Mouse (Mus musculus) G1E-ER4 (cell line): ENCODE measurements at regions not wholly inside any gene's neighbourhood (a gene's known extent, or its start where the extent isn't known, plus 50 kb on each side); places are given as distances from the start of the nearest gene placed in this dataset.

Experiments used
- GATA1 ChIP-seq: IDR thresholded peaks from one replicate; pipeline ENCODE4 v1.8.0; 2012; ENCODE audit warnings: low read length, inconsistent platforms

GRCm38 (mm10) chr15:61160666-61161065 is 237.9 kb upstream of the A1bg start:
- no peak for TF ChIP-seq GATA1

GRCm38 (mm10) chr15:61159552-61159951 is 236.7 kb upstream of the A1bg start:
- TF ChIP-seq GATA1: no peak

- TF ChIP-seq GATA1: no peak
These were observed 235.3 kb upstream of the A1bg start for GRCm38 (mm10) chr15:61158041-61158545.

- TF ChIP-seq GATA1: no peak
These were observed 234.7 kb upstream of the A1bg start for GRCm38 (mm10) chr15:61157543-61157942.

- no peak for TF ChIP-seq GATA1
These were observed 232.7 kb upstream of the A1bg start for GRCm38 (mm10) chr15:61155530-61155929.

- no peak for TF ChIP-seq GATA1
These were observed 231.4 kb upstream of the A1bg start for GRCm38 (mm10) chr15:61154166-61154565.

GRCm38 (mm10) chr15:61142851-61143250 is 220.0 kb upstream of the A1bg start:
- no peak for TF ChIP-seq GATA1

- TF ChIP-seq GATA1: no peak
These were observed 216.3 kb upstream of the A1bg start for GRCm38 (mm10) chr15:61139151-61139550.

- no peak for TF ChIP-seq GATA1
These were observed 214.0 kb upstream of the A1bg start for GRCm38 (mm10) chr15:61136781-61137180.

- TF ChIP-seq GATA1: no peak
These were observed 210.5 kb upstream of the A1bg start for GRCm38 (mm10) chr15:61133316-61133715.

GRCm38 (mm10) chr15:61127971-61128370 is 205.2 kb upstream of the A1bg start:
- no peak for TF ChIP-seq GATA1

GRCm38 (mm10) chr15:61127130-61127529 is 204.3 kb upstream of the A1bg start:
- no peak for TF ChIP-seq GATA1

- TF ChIP-seq GATA1: no peak
These were observed 194.1 kb upstream of the A1bg start for GRCm38 (mm10) chr15:61116912-61117311.

GRCm38 (mm10) chr15:61109429-61110128 is 186.8 kb upstream of the A1bg start:
- TF ChIP-seq GATA1: no peak

GRCm38 (mm10) chr15:61108957-61109356 is 186.1 kb upstream of the A1bg start:
- TF ChIP-seq GATA1: no peak

GRCm38 (mm10) chr15:61102421-61103412 is 179.9 kb upstream of the A1bg start:
- no peak for TF ChIP-seq GATA1
